Mouse (Mus musculus): Measurements from ENCODE around the gene Nodal. TPM values are rescaled to one million over a fixed set of nuclear protein-coding genes. Genes with fewer than 3 reads are reported as not detected.

The Nodal gene
- not detected for polyA plus RNA-seq (2014; fragmentation: Illumina TruSeq; extraction: RNeasy Lipid Tissue Mini Kit (QIAGEN cat#74804); ENCODE audit: low read depth, low replicate concordance)

GRCm38 (mm10) chr10:61417672-61418071 lies at the start of gene Nodal:
TSS of gene Nodal (plus strand) at chr10:61417972.

GRCm38 (mm10) chr10:61383021-61383714 lies 34.6 kb upstream of the Nodal start, which contains the start of gene Pald1:
TSS of gene Pald1 (minus strand) at chr10:61383530.

GRCm38 (mm10) chr10:61452645-61453044 lies 34.9 kb downstream of the Nodal start, which contains the start of gene Eif4ebp2:
TSS of gene Eif4ebp2 (minus strand) at chr10:61452661.

Other genes starting within 250 kb of the Nodal start
- gene Tbata, start 246.0 kb upstream of the Nodal start, polyA plus RNA-seq (2014; fragmentation: Illumina TruSeq; extraction: RNeasy Lipid Tissue Mini Kit (QIAGEN cat#74804); ENCODE audit: low read depth, low replicate concordance) = 5.4 TPM
- 2.8 TPM for gene Adamts14, start 144.5 kb upstream of the Nodal start, polyA plus RNA-seq (2014; fragmentation: Illumina TruSeq; extraction: RNeasy Lipid Tissue Mini Kit (QIAGEN cat#74804); ENCODE audit: low read depth, low replicate concordance)
- gene Prf1, start 120.1 kb upstream of the Nodal start, polyA plus RNA-seq (2014; fragmentation: Illumina TruSeq; extraction: RNeasy Lipid Tissue Mini Kit (QIAGEN cat#74804); ENCODE audit: low read depth, low replicate concordance) = 0.51 TPM
- 8.1 TPM for gene Pald1, start 34.4 kb upstream of the Nodal start, polyA plus RNA-seq (2014; fragmentation: Illumina TruSeq; extraction: RNeasy Lipid Tissue Mini Kit (QIAGEN cat#74804); ENCODE audit: low read depth, low replicate concordance)
- gene Eif4ebp2, start 34.7 kb downstream of the Nodal start, polyA plus RNA-seq (2014; fragmentation: Illumina TruSeq; extraction: RNeasy Lipid Tissue Mini Kit (QIAGEN cat#74804); ENCODE audit: low read depth, low replicate concordance) = 62.3 TPM
- 5.8 TPM for gene Lrrc20, start 57.8 kb downstream of the Nodal start, polyA plus RNA-seq (2014; fragmentation: Illumina TruSeq; extraction: RNeasy Lipid Tissue Mini Kit (QIAGEN cat#74804); ENCODE audit: low read depth, low replicate concordance)
- gene Npffr1, start 177.5 kb downstream of the Nodal start, polyA plus RNA-seq (2014; fragmentation: Illumina TruSeq; extraction: RNeasy Lipid Tissue Mini Kit (QIAGEN cat#74804); ENCODE audit: low read depth, low replicate concordance) = 0.30 TPM
- 114 TPM for gene Ppa1, start 230.6 kb downstream of the Nodal start, polyA plus RNA-seq (2014; fragmentation: Illumina TruSeq; extraction: RNeasy Lipid Tissue Mini Kit (QIAGEN cat#74804); ENCODE audit: low read depth, low replicate concordance)

All from adipose tissue, adult 10 weeks (tissue).